Mouse (Mus musculus): Measurements from ENCODE around the gene Gm10309. TPM values are rescaled to one million over a fixed set of nuclear protein-coding genes. Genes with fewer than 3 reads are reported as not detected.
"Not testable (repeated sequence)": the region's sequence is repeated elsewhere in the genome, so short reads cannot be mapped to it uniquely, and the experiment has no call there.

Gm10309 gene
- polyA plus RNA-seq, 1 experiment from 2014 or later, result 0.24 TPM

DNA sequence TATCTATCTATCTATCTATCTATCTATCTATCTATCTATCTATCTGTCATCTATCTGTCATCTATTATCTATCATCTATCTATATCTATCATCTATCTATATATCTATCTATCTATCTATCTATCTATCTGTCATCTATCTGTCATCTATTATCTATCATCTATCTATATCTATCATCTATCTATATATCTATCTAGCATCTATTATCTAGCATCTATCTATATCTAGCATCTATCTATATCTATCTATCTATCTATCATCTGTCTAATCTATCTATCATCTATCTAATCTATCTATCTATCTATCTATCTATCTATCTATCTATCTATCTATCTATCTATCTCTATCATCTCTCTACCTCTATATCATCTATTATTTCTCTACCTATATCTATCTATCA lies 27.6 kb downstream of the Gm10309 start:
- H3K27me3 ChIP-seq (ENCODE audit: control insufficient read depth, insufficient read depth, low read length); H3K27ac ChIP-seq (ENCODE audit: low read depth, low read length); H3K4me3 ChIP-seq (ENCODE audit: low read depth, low read length); H3K9me3 ChIP-seq (replicated peaks; ENCODE audit: control insufficient read depth, low read length); H3K4me1 ChIP-seq (ENCODE audit: control insufficient read depth, insufficient read depth, low read length); ATAC-seq (replicated peaks; ENCODE audit: insufficient number of reproducible peaks, low FRiP score, low TSS enrichment); H3K36me3 ChIP-seq (ENCODE audit: control insufficient read depth, insufficient read depth, low read length); H3K4me2 ChIP-seq; H3K9ac ChIP-seq (ENCODE audit: low read depth, low read length): not testable (repeated sequence)

DNA sequence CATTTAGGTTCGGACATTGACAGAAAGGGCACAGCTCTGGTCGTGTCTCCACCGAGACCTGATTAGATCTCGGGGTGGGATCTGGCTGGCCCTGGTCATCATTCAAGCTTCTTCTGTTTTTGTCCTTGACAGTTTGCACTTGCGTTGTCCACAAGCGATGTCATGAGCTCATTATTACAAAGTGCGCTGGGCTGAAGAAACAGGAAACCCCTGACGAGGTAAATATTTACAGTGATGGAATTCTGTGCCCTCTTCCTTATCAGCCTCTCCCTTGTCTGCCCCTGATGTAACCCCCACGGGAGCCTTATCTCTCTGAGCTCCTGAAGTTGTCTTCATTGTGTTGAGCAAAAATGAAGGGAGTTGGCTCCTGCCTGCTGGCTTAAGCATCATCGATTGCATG lies 28.4 kb downstream of the Gm10309 start:
- no peak overlapping the region for H3K9ac ChIP-seq (ENCODE audit: low read depth, low read length)
- no peak overlapping the region for H3K4me3 ChIP-seq (ENCODE audit: low read depth, low read length)
- no peaks in the 10 kb centered on the region for H3K36me3 ChIP-seq (ENCODE audit: control insufficient read depth, insufficient read depth, low read length)
- H3K4me1 ChIP-seq (ENCODE audit: control insufficient read depth, insufficient read depth, low read length), result no peaks in the 10 kb centered on the region; the same call in 1 of the 2 replicates
- no peak overlapping the region for H3K4me2 ChIP-seq
- H3K27ac ChIP-seq (ENCODE audit: low read depth, low read length), result no peak overlapping the region
- no peaks in the 10 kb centered on the region for H3K27me3 ChIP-seq (ENCODE audit: control insufficient read depth, insufficient read depth, low read length)
- WGBS (ENCODE audit: insufficient replicate concordance), result 57% methylated on average over 10 of the region's 10 CpGs
- no peaks in the 10 kb centered on the region for H3K9me3 ChIP-seq (replicated peaks; ENCODE audit: control insufficient read depth, low read length)
- no peak for ATAC-seq (replicated peaks; ENCODE audit: insufficient number of reproducible peaks, low FRiP score, low TSS enrichment)

DNA sequence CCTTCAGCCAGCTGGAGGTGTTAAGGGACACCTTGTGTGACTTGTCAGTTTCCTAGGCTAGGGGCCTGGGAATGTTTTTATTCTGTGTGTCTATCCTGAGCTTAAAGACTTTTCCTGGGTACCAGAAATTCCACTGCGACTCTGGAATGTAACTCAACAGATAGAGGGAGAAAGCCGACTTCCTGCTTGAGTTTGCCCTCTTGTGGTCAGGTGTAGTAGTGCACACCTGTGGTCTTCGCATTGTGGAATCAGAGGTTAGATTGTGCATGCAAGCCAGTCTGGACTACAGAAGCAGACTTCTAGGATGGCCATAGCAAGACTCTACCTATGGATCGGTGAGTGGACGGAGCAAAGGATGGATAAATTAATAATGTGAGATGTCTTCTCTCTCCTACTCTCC lies 33.3 kb downstream of the Gm10309 start:
- Histone ChIP-seq H3K9ac (ENCODE audit: low read depth, low read length) (no peak overlapping the region), H3K4me3 (ENCODE audit: low read depth, low read length) (no peak overlapping the region), H3K27me3 (ENCODE audit: control insufficient read depth, insufficient read depth, low read length) (no peaks in the 10 kb centered on the region), H3K36me3 (ENCODE audit: control insufficient read depth, insufficient read depth, low read length) (no peaks in the 10 kb centered on the region), H3K4me2 (no peak overlapping the region), H3K27ac (ENCODE audit: low read depth, low read length) (no peak overlapping the region), H3K9me3 (replicated peaks; ENCODE audit: control insufficient read depth, low read length) (no peaks in the 10 kb centered on the region), H3K4me1 (ENCODE audit: control insufficient read depth, insufficient read depth, low read length) (peaks cover 28% of the 10 kb centered on the region)
- no peak for ATAC-seq (replicated peaks; ENCODE audit: insufficient number of reproducible peaks, low FRiP score, low TSS enrichment)
- WGBS (ENCODE audit: insufficient replicate concordance), result 42% methylated on average over 5 of the region's 5 CpGs

DNA sequence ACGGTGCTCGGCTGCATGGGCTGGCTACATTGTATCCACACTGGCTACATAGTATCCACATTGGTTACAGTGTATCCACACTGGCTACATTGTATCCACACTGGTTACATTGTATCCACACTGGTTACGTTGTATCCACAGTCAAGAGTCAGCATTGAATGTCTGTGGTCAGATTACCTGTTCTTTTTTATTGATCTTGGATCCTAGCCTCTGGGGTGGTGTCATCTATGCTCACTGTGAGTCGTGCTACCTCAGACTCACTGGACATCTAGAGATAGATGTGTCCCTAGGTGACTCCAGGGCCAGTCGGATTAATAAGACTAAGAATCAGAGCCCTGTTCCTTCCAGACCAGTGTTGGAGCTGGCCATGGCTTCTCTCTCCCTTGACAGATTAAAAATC lies 34.9 kb downstream of the Gm10309 start:
- no peaks in the 10 kb centered on the region for H3K36me3 ChIP-seq (ENCODE audit: control insufficient read depth, insufficient read depth, low read length)
- no peak overlapping the region for H3K27ac ChIP-seq (ENCODE audit: low read depth, low read length)
- no peak for ATAC-seq (replicated peaks; ENCODE audit: insufficient number of reproducible peaks, low FRiP score, low TSS enrichment)
- WGBS (ENCODE audit: insufficient replicate concordance), result 78% methylated on average over 5 of the region's 5 CpGs
- no peaks in the 10 kb centered on the region for H3K9me3 ChIP-seq (replicated peaks; ENCODE audit: control insufficient read depth, low read length)
- H3K9ac ChIP-seq (ENCODE audit: low read depth, low read length), result no peak overlapping the region
- no peak overlapping the region for H3K4me3 ChIP-seq (ENCODE audit: low read depth, low read length)
- H3K4me2 ChIP-seq, result no peak overlapping the region
- H3K27me3 ChIP-seq (ENCODE audit: control insufficient read depth, insufficient read depth, low read length), result no peaks in the 10 kb centered on the region
- peaks cover 31% of the 10 kb centered on the region for H3K4me1 ChIP-seq (ENCODE audit: control insufficient read depth, insufficient read depth, low read length)

DNA sequence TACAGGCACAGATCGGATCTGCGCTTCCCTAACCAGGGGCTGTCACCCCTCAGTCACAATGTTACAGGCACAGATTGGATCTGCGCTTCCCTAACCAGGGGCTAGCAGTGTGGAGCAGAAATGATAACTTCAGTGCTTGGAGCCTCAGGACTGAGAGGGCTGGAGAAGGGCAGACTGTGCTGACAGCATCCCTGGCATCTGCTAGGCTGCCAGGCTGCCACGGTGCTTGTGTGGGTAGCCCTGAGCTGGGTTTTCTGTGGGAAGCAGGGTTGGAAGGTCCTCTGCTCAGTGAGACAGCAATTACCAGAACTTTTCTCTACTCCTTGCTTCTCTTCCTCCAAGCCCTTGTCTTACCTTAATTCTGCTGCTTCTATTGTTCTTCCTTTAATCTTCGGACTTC lies 37.1 kb downstream of the Gm10309 start:
- no peak for ATAC-seq (replicated peaks; ENCODE audit: insufficient number of reproducible peaks, low FRiP score, low TSS enrichment)
- peak overlapping the region; percentile 54 for H3K4me2 ChIP-seq
- peak overlapping the region; percentile 83 for H3K27ac ChIP-seq (ENCODE audit: low read depth, low read length)
- H3K9me3 ChIP-seq (replicated peaks; ENCODE audit: control insufficient read depth, low read length), result no peaks in the 10 kb centered on the region
- H3K4me1 ChIP-seq (ENCODE audit: control insufficient read depth, insufficient read depth, low read length), result peaks cover 31% of the 10 kb centered on the region
- H3K9ac ChIP-seq (ENCODE audit: low read depth, low read length), result peak overlapping the region; percentile 58
- no peak overlapping the region for H3K4me3 ChIP-seq (ENCODE audit: low read depth, low read length)
- 49% methylated on average over 5 of the region's 5 CpGs for WGBS (ENCODE audit: insufficient replicate concordance)
- H3K27me3 ChIP-seq (ENCODE audit: control insufficient read depth, insufficient read depth, low read length), result no peaks in the 10 kb centered on the region
- H3K36me3 ChIP-seq (ENCODE audit: control insufficient read depth, insufficient read depth, low read length), result no peaks in the 10 kb centered on the region

DNA sequence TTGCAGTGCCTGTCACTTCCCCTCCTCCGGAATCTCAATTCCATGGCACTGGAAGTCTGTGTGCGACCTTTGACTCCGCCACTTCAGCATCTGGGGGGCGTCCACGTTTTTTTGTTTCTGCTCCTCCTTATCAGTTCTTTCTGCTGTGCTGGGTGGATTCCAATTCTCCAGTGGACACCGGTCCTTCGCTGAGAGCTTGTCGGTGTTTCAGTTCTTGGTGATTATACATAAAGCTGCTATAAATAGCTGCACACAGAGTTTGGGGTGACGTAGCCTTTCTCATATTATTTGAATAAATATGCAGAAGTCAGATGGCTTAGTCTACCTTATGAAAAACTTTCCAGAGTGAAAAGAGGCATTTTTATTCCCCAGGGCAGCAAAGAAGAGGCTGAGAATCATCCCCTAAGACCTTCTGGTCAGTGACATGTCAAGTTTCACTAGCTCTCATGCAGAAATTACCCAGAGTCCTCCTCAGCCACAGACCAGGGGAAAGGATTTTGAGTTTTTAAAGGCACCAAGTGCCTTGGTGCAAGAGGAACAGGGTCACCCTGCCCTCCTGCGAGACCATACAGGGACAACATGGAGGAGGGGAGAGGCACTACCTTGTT lies 37.6 kb downstream of the Gm10309 start:
- no peak for ATAC-seq (replicated peaks; ENCODE audit: insufficient number of reproducible peaks, low FRiP score, low TSS enrichment)
- Histone ChIP-seq H3K9me3 (replicated peaks; ENCODE audit: control insufficient read depth, low read length) (no peaks in the 10 kb centered on the region), H3K27me3 (ENCODE audit: control insufficient read depth, insufficient read depth, low read length) (no peaks in the 10 kb centered on the region), H3K36me3 (ENCODE audit: control insufficient read depth, insufficient read depth, low read length) (no peaks in the 10 kb centered on the region), H3K4me2 (peak overlapping the region; percentile 54), H3K4me1 (ENCODE audit: control insufficient read depth, insufficient read depth, low read length) (peaks cover 31% of the 10 kb centered on the region), H3K4me3 (ENCODE audit: low read depth, low read length) (no peak overlapping the region), H3K27ac (ENCODE audit: low read depth, low read length) (peak overlapping the region; percentile 83), H3K9ac (ENCODE audit: low read depth, low read length) (peak overlapping the region; percentile 58)
- 18% methylated on average over 10 of the region's 10 CpGs for WGBS (ENCODE audit: insufficient replicate concordance)

DNA sequence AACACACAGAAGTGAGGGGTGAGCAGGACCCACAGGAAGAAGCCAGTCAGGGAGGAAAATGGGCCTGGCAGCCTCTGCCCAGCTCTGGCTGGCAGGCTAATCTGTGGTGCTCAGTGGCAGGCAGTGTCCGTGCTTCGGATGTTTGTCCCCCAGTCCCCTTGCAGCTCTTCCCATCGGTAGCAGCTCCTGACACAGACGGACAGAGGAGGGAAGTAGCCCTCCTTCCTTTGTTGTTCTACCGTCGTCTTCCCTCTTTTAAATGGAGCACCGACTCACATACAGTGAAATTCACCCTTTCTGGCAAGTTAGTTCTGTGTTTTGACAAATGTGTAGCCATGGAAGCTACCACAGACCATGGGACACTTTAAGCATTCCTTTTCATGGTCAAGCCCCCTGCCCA lies 38.2 kb downstream of the Gm10309 start:
- Histone ChIP-seq H3K9ac (ENCODE audit: low read depth, low read length) (no peak overlapping the region; the same call in 1 of the 2 replicates), H3K4me3 (ENCODE audit: low read depth, low read length) (no peak overlapping the region), H3K27me3 (ENCODE audit: control insufficient read depth, insufficient read depth, low read length) (no peaks in the 10 kb centered on the region), H3K4me2 (peak overlapping the region; percentile 54), H3K27ac (ENCODE audit: low read depth, low read length) (peak overlapping the region; percentile 83), H3K9me3 (replicated peaks; ENCODE audit: control insufficient read depth, low read length) (no peaks in the 10 kb centered on the region), H3K36me3 (ENCODE audit: control insufficient read depth, insufficient read depth, low read length) (no peaks in the 10 kb centered on the region), H3K4me1 (ENCODE audit: control insufficient read depth, insufficient read depth, low read length) (peaks cover 31% of the 10 kb centered on the region)
- 17% methylated on average over 7 of the region's 7 CpGs for WGBS (ENCODE audit: insufficient replicate concordance)
- no peak for ATAC-seq (replicated peaks; ENCODE audit: insufficient number of reproducible peaks, low FRiP score, low TSS enrichment)

- WGBS (ENCODE audit: insufficient replicate concordance), result 76% methylated on average over 7 of the region's 7 CpGs
- peak overlapping the region; percentile 83 for H3K27ac ChIP-seq (ENCODE audit: low read depth, low read length)
- no peak for ATAC-seq (replicated peaks; ENCODE audit: insufficient number of reproducible peaks, low FRiP score, low TSS enrichment)
Observed at GRCm38 (mm10) chr17:86466412-86466811, 38.6 kb downstream of the Gm10309 start.

DNA sequence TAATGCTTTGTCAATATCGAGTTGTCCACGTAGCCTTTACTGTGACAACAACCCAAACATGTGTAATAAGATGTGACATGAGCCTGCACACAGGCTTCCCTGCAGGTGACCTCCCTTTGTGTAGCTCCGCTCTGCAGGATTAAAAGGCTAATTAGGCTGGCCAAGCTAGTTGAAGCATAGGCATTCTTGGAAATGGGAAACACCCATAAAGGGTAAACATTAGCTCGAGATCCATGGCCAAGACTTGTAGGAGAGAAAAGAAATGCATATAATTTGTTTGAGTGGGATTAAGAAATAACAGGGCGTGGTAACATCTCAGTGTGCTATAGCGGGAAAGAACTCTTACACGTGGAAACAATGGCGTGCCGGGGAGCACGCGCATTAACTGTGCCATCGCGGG lies 39.2 kb downstream of the Gm10309 start:
- Histone ChIP-seq H3K4me2 (no peak overlapping the region), H3K4me3 (ENCODE audit: low read depth, low read length) (no peak overlapping the region), H3K9me3 (replicated peaks; ENCODE audit: control insufficient read depth, low read length) (no peaks in the 10 kb centered on the region), H3K27me3 (ENCODE audit: control insufficient read depth, insufficient read depth, low read length) (no peaks in the 10 kb centered on the region), H3K36me3 (ENCODE audit: control insufficient read depth, insufficient read depth, low read length) (no peaks in the 10 kb centered on the region), H3K9ac (ENCODE audit: low read depth, low read length) (no peak overlapping the region), H3K4me1 (ENCODE audit: control insufficient read depth, insufficient read depth, low read length) (peaks cover 32% of the 10 kb centered on the region), H3K27ac (ENCODE audit: low read depth, low read length) (no peak overlapping the region)
- 91% methylated on average over 13 of the region's 13 CpGs for WGBS (ENCODE audit: insufficient replicate concordance)
- ATAC-seq (replicated peaks; ENCODE audit: insufficient number of reproducible peaks, low FRiP score, low TSS enrichment), result no peak

More at GRCm38 (mm10) chr17:86466412-86466811, 38.6 kb downstream of the Gm10309 start:
- no peak overlapping the region for H3K4me2 ChIP-seq
- no peaks in the 10 kb centered on the region for H3K9me3 ChIP-seq (replicated peaks; ENCODE audit: control insufficient read depth, low read length)
- no peaks in the 10 kb centered on the region for H3K27me3 ChIP-seq (ENCODE audit: control insufficient read depth, insufficient read depth, low read length)
- no peak overlapping the region for H3K4me3 ChIP-seq (ENCODE audit: low read depth, low read length)
- H3K36me3 ChIP-seq (ENCODE audit: control insufficient read depth, insufficient read depth, low read length), result no peaks in the 10 kb centered on the region
- H3K4me1 ChIP-seq (ENCODE audit: control insufficient read depth, insufficient read depth, low read length), result peaks cover 31% of the 10 kb centered on the region
- H3K9ac ChIP-seq (ENCODE audit: low read depth, low read length), result no peak overlapping the region
